Mouse (Mus musculus) thymus, adult 18-20 months (tissue): ENCODE results near the gene Ak4.
"Not testable (repeated sequence)": the region's sequence is repeated elsewhere in the genome, so short reads cannot be mapped to it uniquely, and the experiment has no call there.

Experiments used
- DNase-seq, 2 experiments: peaks; one replicate each; pipeline ENCODE4 v3.0.0; 2022; ENCODE audit warnings: mixed read lengths in 2 of 2

The Ak4 gene

DNA sequence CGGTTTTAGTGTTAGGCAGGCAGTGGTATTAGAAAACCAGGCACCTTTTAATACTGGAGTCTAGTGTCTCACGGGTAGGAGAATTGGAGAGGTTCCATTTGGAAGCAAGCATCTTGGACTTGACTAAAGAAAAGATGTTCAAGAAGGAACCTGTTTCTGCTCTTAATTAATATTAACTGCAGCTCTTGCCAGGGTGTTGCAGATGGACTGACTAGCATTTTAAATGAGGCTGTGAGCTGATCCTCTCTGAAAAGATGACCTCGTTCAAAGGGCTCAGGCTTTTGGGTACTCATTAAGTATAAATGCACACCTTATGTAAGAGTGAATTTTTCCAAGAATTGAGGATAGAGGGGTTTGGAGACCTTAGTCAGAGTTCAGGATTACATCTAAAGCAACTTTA, 5.4 kb downstream of the Ak4 start:
- no peak for DNase-seq

DNA sequence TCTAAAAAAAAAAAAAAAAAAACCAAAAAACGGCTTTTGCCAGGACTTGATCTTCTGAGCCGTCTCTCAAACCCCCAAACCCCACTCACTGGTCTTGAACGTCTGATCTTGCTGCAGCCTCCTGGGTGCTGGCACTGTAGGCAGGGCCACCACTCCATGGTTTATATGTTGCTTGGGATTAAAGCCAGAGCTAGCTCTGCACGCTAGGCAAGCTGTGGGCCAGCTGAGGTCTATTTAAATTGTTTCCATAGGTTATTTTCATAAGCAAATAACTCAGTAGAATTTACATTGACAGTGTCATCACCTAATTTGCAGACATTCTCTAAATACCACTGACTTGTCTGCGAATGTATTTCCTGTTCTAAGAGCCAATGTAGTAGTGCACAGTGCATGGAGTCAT, 6.0 kb downstream of the Ak4 start:
- DNase-seq = no peak

DNA sequence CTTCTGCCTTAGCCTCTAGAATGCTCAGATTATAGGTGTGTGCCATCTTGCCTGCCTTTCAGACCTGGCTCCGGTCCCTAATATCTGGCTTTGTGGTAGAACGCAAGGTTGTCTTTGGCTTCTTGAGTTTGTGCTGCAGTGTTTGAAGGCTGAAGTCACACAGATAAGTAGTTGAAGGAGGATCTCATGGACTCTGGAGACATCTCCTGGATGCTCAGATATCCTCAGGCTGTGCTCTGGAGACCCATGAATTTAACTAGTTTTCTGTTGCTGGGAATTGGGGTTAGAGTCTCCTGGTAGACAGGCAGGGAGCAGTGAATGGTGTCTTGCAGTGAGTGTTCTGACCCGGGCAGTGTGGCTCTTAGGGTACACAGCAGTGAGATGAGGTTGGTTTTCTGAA, 6.6 kb downstream of the Ak4 start:
- no peak for DNase-seq

DNA sequence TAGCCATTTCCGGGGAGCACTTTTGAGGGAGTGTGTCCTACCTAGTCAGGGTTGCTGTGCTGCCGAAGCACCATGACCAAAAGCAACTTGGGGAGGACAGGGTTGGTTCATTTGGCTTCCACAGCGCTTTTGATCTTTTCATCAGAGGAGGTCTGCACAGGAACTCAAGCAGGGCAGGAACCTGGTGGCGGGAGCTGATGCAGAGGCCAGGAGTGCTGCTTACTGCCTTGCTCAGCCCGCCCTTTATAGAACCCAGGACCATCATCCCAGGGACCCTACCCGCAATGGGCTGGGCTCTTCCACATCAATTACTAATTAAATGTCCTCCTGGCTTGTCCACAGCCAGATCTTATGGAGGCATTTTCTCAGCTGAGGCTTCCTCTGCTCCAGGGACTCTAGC, 7.5 kb downstream of the Ak4 start:
- DNase-seq = no peak

DNA sequence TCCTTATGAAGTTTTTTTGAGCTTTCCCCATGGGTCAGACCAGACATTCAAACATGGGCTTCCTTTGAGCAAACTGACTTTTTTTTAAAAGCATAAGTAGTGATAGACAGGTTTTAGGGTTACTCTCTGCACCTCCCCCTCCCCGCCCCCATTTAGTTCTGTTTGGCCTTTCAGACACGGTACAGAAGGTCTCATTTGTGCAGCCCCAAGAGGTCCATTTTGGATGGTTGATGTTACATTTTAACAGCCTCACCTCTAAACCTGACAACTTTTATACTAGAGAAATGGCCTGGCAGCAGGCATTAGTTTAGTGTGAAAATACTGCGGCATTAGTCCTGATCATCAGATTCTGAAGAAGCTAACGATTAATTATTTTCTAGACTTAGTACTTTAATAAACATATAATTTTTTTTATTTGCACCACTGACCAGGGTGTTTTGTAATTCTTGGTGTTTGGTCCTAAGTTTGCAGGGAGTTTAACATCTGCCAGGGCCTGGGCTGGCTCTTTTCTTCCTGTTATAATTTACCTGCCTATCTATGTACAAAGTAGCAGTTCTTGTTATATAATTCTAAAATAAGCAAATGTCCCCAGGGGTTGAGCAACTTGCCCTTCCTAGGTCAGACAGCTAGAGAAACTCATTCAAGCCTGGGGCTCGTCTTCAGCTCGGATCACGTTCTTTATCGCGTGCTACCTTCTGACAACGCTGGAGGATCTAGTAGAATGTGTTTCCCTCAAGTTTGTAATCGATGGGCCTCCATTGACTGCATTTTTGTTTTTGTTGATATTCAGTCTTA, 9.0 kb downstream of the Ak4 start:
- DNase-seq = no peak

DNA sequence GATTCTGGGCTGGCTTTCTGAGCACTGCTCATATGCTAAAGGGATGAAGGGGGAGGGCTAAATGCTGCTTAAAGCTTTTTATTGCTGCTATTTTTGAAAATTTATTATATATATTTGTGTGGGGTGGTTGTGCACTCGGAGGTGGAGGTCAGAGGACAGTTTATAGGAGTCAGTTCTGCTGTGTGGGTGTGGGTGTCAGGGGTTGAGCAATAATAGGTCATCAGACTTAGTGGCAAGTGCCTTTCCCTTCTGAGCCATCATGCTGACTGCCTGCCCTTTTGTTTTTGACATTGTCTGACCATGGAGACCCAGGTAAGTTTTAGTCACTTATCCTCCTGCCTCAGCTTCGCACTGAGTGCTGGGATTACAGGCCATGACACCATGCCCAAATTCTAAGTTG, 10.0 kb downstream of the Ak4 start:
- no peak for DNase-seq

DNA sequence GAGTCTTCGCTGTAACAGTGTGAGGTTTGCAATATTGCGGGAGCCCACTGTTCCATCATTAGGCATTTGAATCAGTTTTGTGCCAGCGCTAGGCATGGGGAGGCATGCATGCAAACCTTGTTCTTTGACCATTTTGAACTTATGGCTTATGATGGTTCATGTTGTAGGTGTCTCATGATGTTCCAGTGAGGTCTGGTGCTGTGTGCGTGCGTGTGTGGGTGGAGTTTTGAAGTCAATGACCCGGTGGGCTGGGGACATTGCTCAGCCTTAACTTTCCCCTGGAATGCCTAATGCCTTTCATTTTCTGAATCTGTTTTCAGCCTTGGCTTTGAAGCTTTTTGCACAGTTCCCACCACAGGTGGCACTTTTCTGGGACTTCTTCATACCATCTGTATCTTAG, 10.9 kb downstream of the Ak4 start:
- no peak for DNase-seq

DNA sequence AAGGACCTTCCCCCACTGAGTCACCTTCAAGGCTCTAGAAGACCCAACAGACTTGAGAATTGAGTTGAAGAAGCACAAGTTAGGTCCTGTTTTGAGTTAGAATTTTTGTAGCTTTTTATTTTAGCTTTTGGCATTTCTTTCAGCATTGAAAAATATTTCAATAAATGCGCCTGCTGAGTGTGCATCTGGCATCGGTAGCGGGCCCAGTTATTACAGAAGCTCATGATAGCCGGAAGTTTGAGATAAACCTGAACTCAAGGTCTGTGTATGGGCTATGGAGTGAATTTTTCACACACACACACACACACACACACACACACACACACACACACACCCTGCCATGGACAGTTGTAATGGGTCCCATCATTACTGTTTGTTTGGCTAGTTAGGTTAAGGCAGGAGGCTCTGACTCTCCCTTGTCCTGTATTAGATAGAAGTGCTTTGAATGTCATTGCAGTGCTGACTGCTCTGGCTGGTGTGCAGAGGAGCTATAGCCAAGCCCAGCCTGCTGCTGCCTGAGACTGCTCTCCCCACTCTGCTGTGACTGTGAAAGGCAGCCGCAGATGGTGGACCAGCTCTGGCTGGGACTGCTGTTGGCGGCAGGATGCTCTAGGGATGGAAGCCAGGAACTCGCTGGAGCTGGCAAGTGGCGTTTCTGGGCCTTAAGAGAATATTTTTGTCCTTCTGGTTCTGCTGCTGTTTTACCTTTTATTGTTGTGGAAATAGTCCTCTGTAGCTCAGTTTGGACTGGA, 17.9 kb downstream of the Ak4 start:
- no peak for DNase-seq

DNA sequence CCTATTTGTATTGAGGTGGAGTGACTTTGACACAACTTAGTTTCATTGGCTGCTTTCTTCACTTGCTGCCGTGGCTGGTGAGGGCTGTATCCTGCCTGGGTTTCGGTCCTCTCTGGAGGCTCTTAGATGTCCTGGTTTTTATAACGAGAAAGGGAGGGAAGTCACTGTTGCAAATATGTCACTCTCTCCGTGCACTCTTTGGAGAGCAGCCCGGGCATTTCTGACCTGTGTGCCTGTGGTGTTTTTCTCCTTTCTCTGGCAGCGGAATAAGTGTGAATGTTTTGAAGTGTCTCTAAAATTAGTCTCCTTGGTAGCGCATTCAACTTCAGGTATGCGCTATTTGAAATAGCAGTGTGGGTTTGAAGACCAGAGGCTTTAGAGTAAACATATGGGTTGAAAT, 19.2 kb downstream of the Ak4 start:
- no peak for DNase-seq

DNA sequence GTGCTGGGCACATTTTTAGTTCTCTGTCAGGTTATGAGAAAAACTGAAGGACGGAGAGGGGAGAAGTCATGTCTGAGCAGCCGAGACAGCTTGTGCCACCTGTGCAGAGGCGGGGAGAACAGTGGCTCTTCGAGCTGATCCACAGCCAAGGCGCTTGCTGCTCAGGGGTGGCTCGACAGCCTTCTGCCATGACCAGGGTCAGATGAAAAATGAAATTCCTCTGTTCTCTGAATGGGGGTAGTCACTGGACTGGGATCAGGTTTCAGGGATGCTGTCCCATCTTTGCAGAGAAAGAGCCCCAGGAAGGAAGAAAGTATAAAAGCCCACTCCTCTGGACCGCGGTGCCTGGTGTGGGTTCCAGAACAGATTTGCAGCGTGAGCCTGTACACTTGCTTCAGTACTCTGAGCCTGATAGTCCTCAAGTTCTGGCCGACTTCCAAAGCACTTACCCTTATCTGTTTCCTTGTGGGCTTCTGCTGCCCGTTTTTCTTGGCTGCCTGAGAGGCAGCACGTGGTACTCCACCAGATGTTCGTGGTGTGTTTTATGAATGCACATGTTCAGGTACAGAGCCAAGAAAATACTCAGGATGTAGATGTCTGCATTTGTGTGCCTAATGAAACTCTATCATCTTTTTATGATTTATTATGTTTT, 20.8 kb downstream of the Ak4 start:
- peak in 1 of 2 experiments; percentile 14 for DNase-seq

DNA sequence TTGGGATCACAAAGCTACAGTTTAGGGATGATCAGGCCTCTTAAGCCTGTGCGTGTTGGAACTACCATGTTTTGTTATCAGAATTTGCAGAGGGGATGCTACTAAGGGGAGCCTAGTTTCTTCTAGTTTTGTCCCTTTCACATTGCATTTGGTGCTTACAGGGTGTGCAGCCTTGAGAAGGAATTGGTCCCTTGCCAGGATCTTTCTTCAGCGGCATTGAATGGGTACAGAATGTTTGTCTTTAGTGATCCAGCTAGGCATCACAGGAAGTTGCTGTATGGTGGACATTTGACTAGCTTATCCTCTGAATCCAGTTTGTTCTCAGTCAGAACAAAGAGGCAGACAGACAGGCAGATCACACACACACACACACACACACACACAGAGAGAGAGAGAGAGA, 23.7 kb downstream of the Ak4 start:
- DNase-seq = no peak

DNA sequence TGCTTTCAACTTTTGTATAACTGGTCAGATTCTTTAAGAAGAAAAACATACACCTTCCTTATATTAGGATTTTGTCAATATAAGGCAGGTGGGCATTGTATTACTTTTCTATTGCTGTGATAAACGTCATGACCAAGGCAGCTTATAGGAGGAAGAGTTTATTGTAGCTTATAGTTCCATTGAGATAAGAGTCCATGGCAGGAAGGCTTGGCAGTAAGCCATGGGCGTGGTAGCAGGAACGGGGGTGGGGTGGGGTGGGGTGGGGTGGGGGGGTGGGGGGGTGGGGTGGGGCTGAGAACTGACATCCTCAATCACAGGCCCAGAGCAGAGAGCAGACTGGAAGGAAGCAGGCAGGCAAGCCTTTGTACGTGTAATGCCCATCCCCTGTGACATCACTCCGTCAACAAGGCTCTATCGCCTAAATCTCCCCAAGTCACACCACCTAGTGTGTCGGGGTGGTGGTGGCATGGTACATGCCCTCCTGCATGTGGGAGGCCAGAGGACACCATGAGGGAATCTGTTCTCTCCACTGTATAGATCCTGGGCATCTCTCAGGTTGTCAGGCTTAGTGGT, 24.4 kb downstream of the Ak4 start:
- DNase-seq = no peak

DNA sequence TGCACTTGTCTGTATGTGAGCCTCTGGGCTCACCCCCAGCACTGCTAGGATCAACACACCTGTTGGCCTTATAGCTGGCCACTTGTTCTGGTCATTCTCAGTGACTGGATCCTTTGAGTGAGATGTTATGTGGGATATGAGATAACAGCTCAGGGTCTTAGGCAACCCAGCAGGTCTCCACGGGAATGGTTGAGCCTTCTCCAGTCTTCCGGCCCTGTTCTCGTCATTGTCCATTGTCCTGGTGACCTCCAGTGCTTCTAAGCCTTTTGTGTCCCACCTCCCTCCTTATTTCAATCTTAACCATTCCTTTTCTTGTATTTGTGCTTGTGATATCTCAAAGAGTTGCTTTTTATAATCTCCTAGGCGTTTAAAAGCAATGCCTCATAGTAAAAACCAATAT, 26.6 kb downstream of the Ak4 start:
- DNase-seq = no peak

DNA sequence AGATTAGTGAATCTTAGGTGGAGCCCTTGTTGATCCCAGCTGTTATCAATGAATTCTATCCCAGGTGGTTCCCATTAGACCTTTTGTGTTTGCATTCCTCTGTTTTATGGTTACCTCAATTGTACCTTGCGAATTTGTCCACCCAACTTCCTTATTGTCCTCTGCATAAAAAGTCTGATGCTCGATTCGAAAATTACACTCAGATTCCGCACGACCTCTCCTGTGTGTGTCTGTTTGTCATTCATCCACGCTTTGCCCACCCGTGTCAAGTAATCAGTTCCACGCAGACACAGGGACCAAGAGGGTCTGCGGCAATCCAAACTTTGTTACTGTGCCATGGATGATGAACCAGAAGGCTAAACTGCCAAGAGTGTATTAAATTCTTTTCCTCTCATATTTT, 27.5 kb downstream of the Ak4 start:
- DNase-seq = not testable (repeated sequence)

DNA sequence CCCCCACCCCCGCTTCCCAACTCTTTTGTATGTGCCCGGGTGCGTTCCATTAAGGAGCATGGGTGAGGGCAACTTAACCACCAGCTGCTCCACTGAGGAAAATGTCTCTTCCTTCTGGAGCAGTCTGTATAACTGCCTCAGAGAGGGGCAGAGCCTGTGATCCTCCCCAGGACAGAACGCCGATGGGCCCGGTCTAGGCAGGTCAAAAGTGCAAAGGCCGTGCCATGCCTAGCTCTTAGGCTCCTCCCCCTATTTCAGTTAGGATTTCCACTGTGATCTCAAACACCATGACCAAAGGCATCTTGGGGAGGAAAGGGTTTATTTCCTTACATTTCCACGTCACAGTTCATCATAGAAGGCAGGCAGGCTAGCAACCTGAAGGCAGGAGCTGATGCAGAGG, 29.6 kb downstream of the Ak4 start:
- no peak for DNase-seq

DNA sequence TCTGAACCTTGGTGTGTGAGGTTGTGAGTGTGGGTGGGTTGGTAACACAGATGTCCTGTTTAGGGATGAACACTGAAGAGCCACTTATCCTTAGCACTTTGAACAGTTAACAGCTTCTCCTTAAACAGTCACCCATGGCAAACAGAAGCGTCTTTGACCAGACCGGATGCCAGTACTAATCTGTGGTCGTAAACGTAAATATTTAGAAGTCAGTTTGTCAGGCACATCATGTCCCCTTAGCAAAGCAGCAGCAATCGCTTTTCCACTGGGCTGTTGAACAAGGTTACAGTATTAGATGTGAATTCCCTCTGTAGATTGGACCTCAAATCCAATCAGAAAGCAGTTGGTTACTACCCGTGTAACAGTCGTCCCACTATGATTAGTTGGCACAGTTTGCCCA, 30.3 kb downstream of the Ak4 start:
- no peak for DNase-seq

DNA sequence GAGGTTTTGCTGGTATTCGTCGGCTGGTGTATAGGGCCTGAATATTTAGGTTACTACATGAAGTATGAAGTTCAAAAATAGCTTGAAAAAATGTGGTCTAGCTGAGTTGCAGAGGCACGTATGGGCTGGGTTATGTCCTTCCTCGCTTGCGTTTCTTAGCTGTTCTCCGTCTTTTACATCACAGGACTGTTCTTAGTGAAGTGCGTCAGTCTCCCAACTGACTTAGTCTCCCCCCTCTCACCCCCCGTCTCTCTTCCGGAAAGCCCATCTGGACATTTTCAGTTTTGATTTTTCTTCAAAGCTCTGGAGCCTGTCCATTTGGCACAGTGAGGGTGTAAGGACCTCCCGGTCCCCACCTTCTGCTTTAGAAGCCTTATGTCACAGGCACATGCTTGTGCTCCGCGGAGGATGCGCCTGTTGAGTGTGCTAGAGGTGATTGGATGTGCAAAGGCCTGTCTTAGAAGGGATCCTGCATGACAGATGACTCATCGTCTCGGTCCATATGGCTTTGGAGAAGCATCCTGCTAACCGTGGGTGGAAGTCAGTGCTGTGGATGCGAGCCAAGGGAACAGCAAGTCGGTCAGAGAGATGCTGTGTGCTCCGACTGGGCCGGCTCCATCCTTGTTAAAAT, 31.2 kb downstream of the Ak4 start:
- DNase-seq = no peak

DNA sequence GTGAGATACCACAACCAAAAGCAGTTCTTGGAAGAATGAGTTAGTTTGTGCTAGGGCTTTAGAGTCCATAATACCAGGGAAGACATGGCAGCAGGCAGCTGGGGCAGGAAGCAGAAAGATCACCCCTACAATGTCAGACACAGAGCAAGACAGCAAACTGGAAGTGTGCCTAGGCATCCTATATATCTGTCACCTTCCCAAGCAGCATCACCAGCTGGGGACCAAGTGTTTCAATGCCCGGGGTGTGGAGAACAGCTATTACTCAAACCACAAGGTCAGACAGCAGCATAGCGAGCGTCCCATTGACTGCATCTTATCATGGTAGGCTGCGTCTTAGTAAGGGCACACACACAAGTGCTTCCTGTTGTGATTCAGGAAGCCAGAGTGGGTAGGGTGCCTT, 32.0 kb downstream of the Ak4 start:
- no peak for DNase-seq

DNA sequence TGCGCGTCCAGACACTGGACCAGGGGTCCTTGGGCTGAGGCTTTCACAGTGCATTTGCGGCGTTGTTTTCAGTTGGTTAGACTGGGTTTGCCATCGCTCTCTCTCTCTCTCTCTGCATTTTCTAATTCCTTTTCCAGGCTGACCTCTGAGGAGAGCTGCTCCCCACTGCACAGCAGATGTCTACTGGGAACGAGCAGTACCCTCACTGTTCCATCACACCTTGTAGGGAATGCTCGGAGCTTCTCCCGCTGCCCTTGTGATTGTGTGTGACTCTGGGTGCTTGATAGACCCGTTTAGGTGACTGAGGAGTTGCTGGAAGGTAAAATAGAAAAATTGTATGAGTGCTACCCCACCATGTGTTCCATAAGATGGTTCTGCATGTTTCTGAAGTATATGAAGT, 33.8 kb downstream of the Ak4 start:
- no peak for DNase-seq

DNA sequence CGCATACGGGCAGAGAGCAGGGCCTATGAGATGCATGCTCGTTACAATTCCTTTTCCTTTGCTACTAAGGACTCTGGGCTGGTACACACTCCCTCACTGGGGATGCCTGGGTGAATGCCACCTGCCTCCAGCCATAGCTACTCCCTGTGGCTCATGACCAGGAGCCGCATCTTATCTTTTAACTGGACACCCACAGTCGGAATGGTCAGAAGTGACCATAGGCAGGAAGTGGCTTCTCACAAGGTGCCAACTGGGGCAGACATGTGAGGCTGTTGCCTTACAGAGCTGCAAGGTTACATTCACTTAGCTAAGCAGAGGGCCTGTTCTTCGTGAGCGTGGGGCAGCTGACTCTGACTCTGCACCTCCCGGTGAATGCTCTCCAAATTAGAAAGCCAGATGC, 38.1 kb downstream of the Ak4 start:
- DNase-seq = no peak

DNA sequence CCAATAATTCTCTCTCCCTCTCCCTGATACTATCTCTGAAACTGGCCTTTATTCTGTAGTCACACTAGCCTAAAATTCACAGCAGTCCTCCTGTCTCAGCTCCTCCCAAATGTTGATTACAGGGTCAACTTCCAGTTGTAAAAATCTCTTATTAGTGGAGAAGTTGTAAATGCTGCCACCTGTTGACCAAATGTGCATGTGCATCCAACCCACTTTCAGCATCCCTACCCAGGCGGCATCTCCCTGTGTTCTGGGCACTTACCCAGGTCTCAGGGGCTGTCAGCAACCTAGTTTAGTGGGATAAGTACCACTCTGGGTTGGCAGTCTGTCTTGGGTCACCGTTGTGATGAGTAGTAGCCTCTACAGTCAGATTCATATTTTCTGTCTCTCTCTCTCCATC, 39.3 kb downstream of the Ak4 start:
- peak in 1 of 2 experiments; percentile 8 for DNase-seq

DNA sequence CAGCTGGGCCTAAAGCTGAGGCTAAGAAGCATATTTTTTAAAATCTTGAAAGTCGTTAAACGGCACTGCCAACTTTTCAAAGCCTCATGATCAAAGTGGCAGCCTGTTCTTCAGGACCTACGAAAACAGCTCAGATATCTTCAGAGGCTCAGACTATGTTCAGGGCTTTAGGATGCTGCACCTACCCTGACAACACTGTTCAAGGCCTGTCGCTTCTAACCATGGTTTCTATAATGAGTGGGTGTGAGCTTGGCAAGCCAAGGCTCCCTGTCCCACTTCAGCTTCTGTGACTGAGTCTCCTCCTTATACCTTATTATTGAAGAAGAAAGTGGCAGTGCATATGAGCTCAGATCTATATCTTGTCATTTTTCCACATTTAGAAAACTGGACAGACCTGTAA, 40.3 kb downstream of the Ak4 start:
- no peak for DNase-seq

DNA sequence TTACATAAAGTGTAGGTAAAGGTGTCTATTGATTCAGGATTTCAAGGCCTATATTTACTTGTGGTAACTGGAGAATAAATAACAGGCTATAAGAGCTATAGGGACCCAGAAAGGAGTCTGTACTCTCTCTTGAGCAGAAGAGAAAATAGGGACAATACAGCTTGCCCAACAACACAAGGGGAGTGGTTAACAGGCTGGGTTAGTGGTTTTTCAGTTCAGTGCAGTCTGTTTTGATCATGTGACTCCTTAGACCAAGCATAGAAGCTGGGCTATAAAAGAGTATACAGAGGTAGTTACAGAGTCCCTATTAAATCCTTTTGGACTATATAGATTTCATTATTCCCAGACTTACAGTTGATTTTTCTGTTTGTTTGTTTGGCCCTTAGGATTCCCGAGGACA, 41.0 kb downstream of the Ak4 start:
- DNase-seq = no peak
